ENCODE assay signal across 10 mouse cellular contexts in the genomic region with DNA sequence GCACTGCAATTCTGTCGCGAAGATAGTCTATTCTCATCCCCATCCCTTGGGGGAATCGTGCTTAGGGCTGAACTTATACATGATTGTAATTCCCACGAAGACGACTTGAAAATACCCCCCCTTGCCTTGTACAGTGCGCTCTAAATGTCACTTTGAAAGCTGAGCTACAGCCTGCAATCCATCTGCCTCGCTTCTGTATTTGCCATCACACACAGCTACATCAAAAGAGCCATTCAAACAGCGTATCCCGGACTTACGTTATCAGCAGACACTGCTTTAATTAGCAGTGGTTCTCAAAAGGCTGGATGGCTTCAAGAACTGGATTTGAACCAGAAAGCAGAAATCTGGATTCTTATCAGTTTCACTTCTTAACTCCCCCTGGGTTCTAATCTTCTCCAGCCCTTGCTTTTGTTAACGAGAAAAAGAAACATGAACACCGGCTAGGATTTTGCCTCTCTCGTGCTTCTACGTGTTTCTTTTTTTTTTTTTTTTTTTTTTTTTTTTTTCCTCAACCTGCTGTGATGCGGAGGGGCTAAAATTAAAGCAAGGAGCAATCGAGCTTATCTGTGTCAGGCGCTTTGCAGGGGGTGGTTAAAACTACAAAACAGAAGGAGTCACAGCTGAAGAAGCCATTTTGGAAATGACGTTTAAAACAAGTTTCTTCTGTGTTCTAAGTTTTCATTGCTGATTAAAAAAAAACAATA. TPM values are rescaled to one million over a fixed set of nuclear protein-coding genes. Genes with fewer than 3 reads are reported as not detected.
A peak's percentile ranks its signal among the peaks of the same experiment; 100 is the strongest.
DNase-seq lines count a peak whose midpoint lies in the region; ATAC-seq and TF ChIP-seq lines count a peak whose summit lies in the region.
"Had no signal": no experiment of that assay in that cellular context is flagged by ENCODE, and none has a peak within 500 bp of the region (broad histone marks: within the 10 kb centered on the region; RNA-seq: fewer than 3 reads in every experiment).

No protein-coding gene starts in this region.

- TF ChIP-seq CTCF in embryonic fibroblast, embryonic 13.5 days (IDR thresholded peaks at IDR 0.05; ENCODE audit: borderline replicate concordance, insufficient read depth, low read length), result no peak

- H3K27me3 ChIP-seq in heart, embryonic 13.5 days (replicated peaks), result no peaks in the 10 kb centered on the region
- no peaks in the 10 kb centered on the region for H3K27me3 ChIP-seq in intestine, embryonic 15.5 days (replicated peaks)
- H3K27me3 ChIP-seq in midbrain, embryonic 11.5 days (ENCODE audit: control insufficient read depth, insufficient read depth, low read length), result no peaks in the 10 kb centered on the region

- peak overlapping the region; percentile 44 for H3K4me3 ChIP-seq in heart, embryonic 13.5 days
- peak overlapping the region; percentile 11; the same call in 1 of the 2 replicates for H3K4me3 ChIP-seq in embryonic fibroblast, embryonic 13.5 days (ENCODE audit: insufficient read depth, low read length)
- H3K4me3 ChIP-seq in intestine, embryonic 15.5 days (replicated peaks), result no peak overlapping the region
- H3K4me3 ChIP-seq in midbrain, embryonic 11.5 days (ENCODE audit: low read depth, low read length), result no peak overlapping the region

- no peak for DNase-seq in heart, postnatal 36 days
- peak; percentile 88 for DNase-seq in midbrain, embryonic 11.5 days (ENCODE audit: low spot score, missing footprints)
- DNase-seq in adrenal gland, postnatal 14 days, result no peak
- no peak for DNase-seq in ovary, postnatal 14 days (ENCODE audit: low spot score)
- DNase-seq in adrenal gland, adult 2 months, result no peak

- WGBS in heart, embryonic 13.5 days, result 6% methylated on average over 18 of the region's 18 CpGs
- WGBS in intestine, embryonic 15.5 days, result 33% methylated on average over 18 of the region's 18 CpGs
- WGBS in midbrain, embryonic 11.5 days, result 44% methylated on average over 18 of the region's 18 CpGs

- H3K27ac ChIP-seq in heart, embryonic 13.5 days (replicated peaks), result peak overlapping the region; percentile 81
- no peak overlapping the region for H3K27ac ChIP-seq in embryonic fibroblast, embryonic 13.5 days (ENCODE audit: insufficient read depth, low read length)
- H3K27ac ChIP-seq in intestine, embryonic 15.5 days, result no peak overlapping the region
- H3K27ac ChIP-seq in midbrain, embryonic 11.5 days (ENCODE audit: low read depth, low read length), result peak overlapping the region; percentile 15; the same call in 1 of the 2 replicates

- H3K4me2 ChIP-seq in heart, embryonic 13.5 days, result peak overlapping the region; percentile 67
- peak overlapping the region; percentile 41 for H3K4me2 ChIP-seq in intestine, embryonic 15.5 days (replicated peaks)
- H3K4me2 ChIP-seq in midbrain, embryonic 11.5 days, result peak overlapping the region; percentile 8; the same call in 1 of the 2 replicates

- no peak for TF ChIP-seq POLR2A in embryonic fibroblast, embryonic 13.5 days (IDR thresholded peaks at IDR 0.05; ENCODE audit: low read depth, low read length)

- H3K36me3 ChIP-seq in heart, embryonic 13.5 days, result peaks cover 3% of the 10 kb centered on the region; the same call in 1 of the 2 replicates
- H3K36me3 ChIP-seq in intestine, embryonic 15.5 days, result no peaks in the 10 kb centered on the region
- H3K36me3 ChIP-seq in midbrain, embryonic 11.5 days (ENCODE audit: control insufficient read depth, insufficient read depth, low read length), result no peaks in the 10 kb centered on the region

- intact Hi-C loops in heart, postnatal 36 days (cut with DNase I), result no loop called here

- no peak; the same call in 1 of the 2 replicates for ATAC-seq in heart, embryonic 13.5 days (ENCODE audit: extremely low read depth, insufficient number of reproducible peaks, low FRiP score, low TSS enrichment)
- no peak for ATAC-seq in intestine, embryonic 15.5 days
- ATAC-seq in midbrain, embryonic 11.5 days (ENCODE audit: low FRiP score), result peak; percentile 67

- H3K9me3 ChIP-seq in heart, embryonic 13.5 days, result no peaks in the 10 kb centered on the region
- H3K9me3 ChIP-seq in intestine, embryonic 15.5 days, result no peaks in the 10 kb centered on the region
- no peaks in the 10 kb centered on the region for H3K9me3 ChIP-seq in midbrain, embryonic 11.5 days (ENCODE audit: control insufficient read depth, low read length)

- H3K9ac ChIP-seq in heart, embryonic 13.5 days, result peak overlapping the region; percentile 70
- no peak overlapping the region for H3K9ac ChIP-seq in intestine, embryonic 15.5 days
- H3K9ac ChIP-seq in midbrain, embryonic 11.5 days (ENCODE audit: low read length), result no peak overlapping the region

- H3K4me1 ChIP-seq in heart, embryonic 13.5 days, result peaks cover 45% of the 10 kb centered on the region
- no peaks in the 10 kb centered on the region for H3K4me1 ChIP-seq in embryonic fibroblast, embryonic 13.5 days (ENCODE audit: control insufficient read depth, insufficient read depth, low read length)
- no peaks in the 10 kb centered on the region for H3K4me1 ChIP-seq in intestine, embryonic 15.5 days (replicated peaks)
- H3K4me1 ChIP-seq in midbrain, embryonic 11.5 days (ENCODE audit: control insufficient read depth, insufficient read depth, low read length), result no peaks in the 10 kb centered on the region

RNA-seq across cellular contexts. Expression of gene Mlip, which starts 12.5 kb away (rescaled TPM):
- 72.2 and 81.4 TPM in 2 replicates for polyA plus RNA-seq in heart, embryonic 13.5 days (2015; fragmentation: Nextera tagmentation; extraction: Ambion mirVana)
- 100 to 1,000 TPM; 151 to 152 TPM for total RNA-seq in heart, postnatal 36 days (2021)
- 0.90 TPM in 1 of 2 replicates, not detected in the other for polyA plus RNA-seq in embryonic fibroblast, embryonic 13.5 days (2011; ENCODE audit: insufficient read length, low read depth, missing spikeins)
- 0.44 and 0.59 TPM in 2 replicates for polyA plus RNA-seq in intestine, embryonic 15.5 days (2015; fragmentation: Nextera tagmentation; extraction: Ambion mirVana)
- 0.63 TPM in 1 of 2 replicates, not detected in the other for polyA plus RNA-seq in midbrain, embryonic 11.5 days (2014; fragmentation: Nextera tagmentation; extraction: Ambion mirVana)
- total RNA-seq in adrenal gland, postnatal 14 days (2021), result 0.94 and 1.0 TPM in 2 replicates
- total RNA-seq in adrenal gland, adult 2 months (2021), result 1 to 10 TPM in 1 of 2 experiments, under 1 TPM in 1; 0.84 to 2.3 TPM
- not detected in 2 replicates for polyA plus RNA-seq in adrenal gland, adult 2 months (2012; rRNA removed)
- total RNA-seq: ES-E14 had no signal
- polyA plus RNA-seq: spleen, adult 2 months had no signal

Comparison
In these comparisons a context has a peak if more than half of its experiments do, and no peak if none do; other contexts are left out.
1. H3K27ac ChIP-seq: peak in heart, embryonic 13.5 days (single experiment) and midbrain, embryonic 11.5 days (single experiment); none in embryonic fibroblast, embryonic 13.5 days (single experiment) and intestine, embryonic 15.5 days (single experiment).
2. H3K4me2 ChIP-seq: peak in every context shown above with its lines; median percentile 67 in heart, embryonic 13.5 days; 41 in intestine, embryonic 15.5 days; 8 in midbrain, embryonic 11.5 days.
3. H3K4me3 ChIP-seq: peak in heart, embryonic 13.5 days (single experiment) and embryonic fibroblast, embryonic 13.5 days (single experiment); none in intestine, embryonic 15.5 days (single experiment) and midbrain, embryonic 11.5 days (single experiment).
4. RNA of gene Mlip, which starts 12.5 kb away (polyA plus RNA-seq): 72.2 to 81.4 TPM in heart, embryonic 13.5 days; 0.90 TPM in embryonic fibroblast, embryonic 13.5 days, 0.63 TPM in midbrain, embryonic 11.5 days, 0.44 to 0.59 TPM in intestine, embryonic 15.5 days and not detected in adrenal gland, adult 2 months; every median in the first group is over 10 times any median in the second.